Mouse (Mus musculus): ENCODE data around the gene Itpk1.

GRCm38 (mm10) chr12:102729855-102730797, 25.4 kb upstream of the Itpk1 start:
- TF ChIP-seq EP300 (IDR thresholded peaks at IDR 0.05), result no peak
- TF ChIP-seq CTCF (IDR thresholded peaks at IDR 0.05), result no peak
